Mouse (Mus musculus) MEL (cell line): ENCODE data around the gene Fam69b.
A peak's percentile ranks its signal among the peaks of the same experiment; 100 is the strongest.
"Not testable (repeated sequence)": the region's sequence is repeated elsewhere in the genome, so short reads cannot be mapped to it uniquely, and the experiment has no call there.

Experiments used
- CHD2 ChIP-seq: IDR thresholded peaks from 2 replicates; pipeline ENCODE4 v1.6.1; 2011; ENCODE audit warnings: low read length, improper control_type of control experiment
- CTCF ChIP-seq, 3 experiments: IDR thresholded peaks in 2 of 3; conservative IDR thresholded peaks in 1 of 3; 2 replicates each; pipeline ENCODE4 v1.5.1; 2011 to 2012; ENCODE audit warnings: low read length in 3 of 3, low read depth in 2 of 3, mild to moderate bottlenecking in 2 of 3, improper control_type of control experiment in 1 of 3, inconsistent platforms in 1 of 3, mixed read lengths in 1 of 3, moderate library complexity in 1 of 3; ENCODE audit not compliant: control insufficient read depth in 1 of 3, insufficient read depth in 1 of 3, poor library complexity in 1 of 3, severe bottlenecking in 1 of 3

DNA sequence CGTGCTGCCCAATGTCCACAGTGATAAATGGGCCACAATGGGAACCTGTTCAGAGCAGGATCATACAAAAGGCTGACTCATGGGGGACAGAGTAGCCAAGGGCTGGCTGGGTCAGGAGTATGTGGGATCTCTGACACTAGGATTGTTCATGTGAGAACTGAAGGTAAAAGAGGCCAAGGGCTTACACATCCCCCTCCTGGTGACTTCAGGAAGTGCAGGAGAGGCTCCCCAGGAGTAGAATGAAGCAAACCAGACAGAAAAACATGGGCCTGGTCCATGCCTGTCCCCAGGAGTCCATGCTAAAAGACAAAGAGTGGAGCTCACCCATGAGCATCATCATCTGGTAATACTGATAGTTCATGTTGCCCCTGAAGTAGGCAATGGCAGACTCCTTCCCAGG is 35.3 kb downstream of the Fam69b start:
- peak; percentile 18 to 82 (median 54); a peak in 4 of 6 replicates for TF ChIP-seq CTCF (IDR thresholded peaks at IDR 0.05 in 2 of 3, conservative IDR thresholded peaks at IDR 0.05 in 1 of 3; ENCODE audit: control insufficient read depth in 1 of 3, insufficient read depth in 1 of 3, low read depth in 2 of 3, low read length in 3 of 3, poor library complexity in 1 of 3, severe bottlenecking in 1 of 3)
- TF ChIP-seq CHD2, result not testable (repeated sequence)
